Mouse (Mus musculus) lung, postnatal 0 days (tissue): ENCODE results near the gene Rapgef2.

Experiments
- CTCF ChIP-seq: IDR thresholded peaks from 2 replicates; pipeline ENCODE4 v1.5.1; 2016; ENCODE audit warnings: antibody characterized with exemption, mild to moderate bottlenecking
- EP300 ChIP-seq: IDR thresholded peaks from 2 replicates; pipeline ENCODE4 v1.6.1; 2016; ENCODE audit warnings: antibody characterized with exemption, mild to moderate bottlenecking, control low read depth

DNA sequence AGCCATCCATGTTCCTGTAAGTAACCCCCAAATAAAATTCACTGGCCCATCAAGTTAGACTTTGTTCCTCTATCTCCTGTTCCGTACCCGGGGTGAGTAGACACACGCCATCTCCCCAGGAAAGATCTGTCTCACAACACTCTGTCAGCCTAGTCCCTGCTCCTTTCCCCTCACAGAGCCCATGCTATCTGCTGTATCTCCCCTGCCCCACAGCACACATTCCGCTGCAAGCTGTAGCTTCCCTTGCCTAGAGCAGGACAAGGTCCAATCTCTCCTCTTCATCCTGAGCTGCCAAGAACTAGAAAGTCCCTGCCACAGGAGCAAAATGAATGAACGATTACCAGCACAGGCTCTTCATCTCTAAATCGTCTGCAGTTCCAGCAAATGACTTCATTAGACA lies 184.6 kb downstream of the Rapgef2 start:
- TF ChIP-seq EP300 (no peak), CTCF (no peak)
